Mouse (Mus musculus) midbrain, postnatal 0 days (tissue): Measurements from ENCODE around the gene Oprm1. TPM values are rescaled to one million over a fixed set of nuclear protein-coding genes. Genes with fewer than 3 reads are reported as not detected.
A peak's percentile ranks its signal among the peaks of the same experiment; 100 is the strongest.

Experiments
- ATAC-seq: fragments of 200-750 bp; cut with Nextera tagmentation; 2 replicates; pipeline ENCODE4 v1.8.0; 2017; ENCODE audit warnings: moderate number of reproducible peaks, mild to moderate bottlenecking, moderate TSS enrichment, moderate library complexity; ENCODE audit not compliant: low FRiP score
- DNase-seq: peaks from one replicate; pipeline ENCODE4 v3.0.0-alpha.2; 2015; ENCODE audit warnings: low spot score
- H3K27ac ChIP-seq: fragments of 300-500 bp; sonication (generic); 2 replicates; pipeline ENCODE4 v1.5.1; 2014; ENCODE audit warnings: low read depth, mild to moderate bottlenecking, low read length, mixed read lengths
- H3K27me3 ChIP-seq: fragments of 300-500 bp; sonication (generic); 2 replicates; pipeline ENCODE4 v1.6.1; 2014; ENCODE audit warnings: low read length, control low read depth, mixed read lengths; ENCODE audit not compliant: insufficient read depth
- H3K36me3 ChIP-seq: fragments of 300-500 bp; sonication (generic); 2 replicates; pipeline ENCODE4 v1.6.1; 2014; ENCODE audit warnings: low read length, control low read depth, mixed read lengths; ENCODE audit not compliant: insufficient read depth
- H3K4me1 ChIP-seq: fragments of 300-500 bp; sonication (generic); 2 replicates; pipeline ENCODE4 v1.6.1; 2014; ENCODE audit warnings: mild to moderate bottlenecking, control low read depth, antibody characterized with exemption, low read length, mixed read lengths; ENCODE audit not compliant: insufficient read depth
- H3K4me2 ChIP-seq: fragments of 300-500 bp; sonication (generic); 2 replicates; pipeline ENCODE4 v1.6.1; 2014; ENCODE audit warnings: low read depth, mild to moderate bottlenecking, low read length, mixed read lengths; ENCODE audit not compliant: poor library complexity, severe bottlenecking
- H3K4me3 ChIP-seq: fragments of 300-500 bp; sonication (generic); 2 replicates; pipeline ENCODE4 v1.5.1; 2014; ENCODE audit warnings: low read depth, mild to moderate bottlenecking, low read length, moderate library complexity
- H3K9ac ChIP-seq: fragments of 300-500 bp; sonication (generic); replicated peaks from 2 replicates; pipeline ENCODE4 v1.6.1; 2014; ENCODE audit warnings: mild to moderate bottlenecking, low read length, moderate library complexity, mixed read lengths; ENCODE audit not compliant: poor library complexity, severe bottlenecking
- H3K9me3 ChIP-seq: fragments of 300-500 bp; sonication (generic); 2 replicates; pipeline ENCODE4 v1.6.1; 2016; ENCODE audit warnings: low read length, control low read depth
- CTCF ChIP-seq: IDR thresholded peaks from 2 replicates; pipeline ENCODE4 v1.5.1; 2016; ENCODE audit warnings: antibody characterized with exemption, mild to moderate bottlenecking
- WGBS: fragments of 180-500 bp; shearing (Covaris S2); extraction: QIAGEN DNeasy Blood & Tissue Kit; methylation state at CpG from one replicate; pipeline ENCODE4 v1.1.7; 2014; 5-methylcytosine and 5-hydroxymethylcytosine counted together
- polyA plus RNA-seq: library from polyadenylated mRNA; unstranded; fragments of >200 nt; fragmentation: Nextera tagmentation; extraction: Ambion mirVana; gene quantifications from 2 replicates; pipeline ENCODE4 v1.2.1, GENCODE M21; 2015
- total RNA-seq: library from RNA; depleted of rRNA; stranded (reverse); fragments of >200 nt; gene quantifications from 2 replicates; pipeline ENCODE4 v1.2.3, GENCODE M21; 2014

The Oprm1 gene
- total and polyA plus RNA-seq, 2 experiments from 2014 or later: 2.8 to 9.0 TPM

DNA sequence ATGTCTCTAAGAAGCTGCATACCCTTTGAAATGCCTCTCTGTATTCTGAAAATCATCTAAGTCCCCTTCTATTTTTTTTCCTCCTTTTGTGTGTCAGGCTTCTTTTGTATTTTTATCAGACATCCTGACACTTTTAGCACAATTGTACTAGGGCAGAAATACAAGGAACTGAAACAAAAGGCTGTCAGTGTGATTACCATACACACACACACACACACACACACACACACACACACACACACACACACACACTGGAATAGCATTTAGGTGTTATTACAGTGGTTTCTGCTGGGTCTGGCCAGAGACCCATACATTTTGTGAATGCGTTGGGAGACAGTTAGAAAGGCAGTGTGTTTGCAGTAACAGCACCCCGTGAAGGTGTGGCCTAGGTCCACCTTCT is 275.2 kb downstream of the Oprm1 start:
- 94% methylated on average over 2 of the region's 2 CpGs for WGBS
- DNase-seq (no peak), ATAC-seq (no peak)
- no peak overlapping the region for H3K9ac ChIP-seq
- H3K4me2 ChIP-seq: no peak overlapping the region
- H3K36me3 ChIP-seq: no peaks in the 10 kb centered on the region
- H3K27ac ChIP-seq: no peak overlapping the region
- H3K4me3 ChIP-seq: no peak overlapping the region
- TF ChIP-seq CTCF: no peak
- H3K27me3 ChIP-seq: no peaks in the 10 kb centered on the region
- H3K4me1 ChIP-seq: no peaks in the 10 kb centered on the region
- no peaks in the 10 kb centered on the region for H3K9me3 ChIP-seq

DNA sequence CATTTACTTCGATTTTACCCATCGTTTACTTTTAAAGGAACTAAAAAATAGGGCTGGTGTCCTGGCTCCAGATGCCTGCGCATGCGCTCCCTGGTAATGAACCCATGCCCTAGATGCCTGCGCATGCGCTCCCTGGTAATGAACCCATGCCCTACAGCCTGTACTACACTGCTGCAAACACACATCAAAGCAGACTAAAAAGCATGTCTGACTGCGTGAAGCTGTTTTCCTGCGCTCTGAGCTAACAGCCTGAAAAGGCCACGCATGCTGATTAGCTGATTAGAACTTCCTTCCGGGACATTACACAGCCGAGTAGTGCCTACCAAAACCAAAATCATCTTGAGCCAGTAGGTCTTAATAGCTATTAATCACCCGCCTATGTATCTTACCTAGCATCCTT is 277.2 kb downstream of the Oprm1 start:
- no peak overlapping the region for H3K4me3 ChIP-seq
- H3K27ac ChIP-seq: no peak overlapping the region
- 63% methylated on average over 12 of the region's 12 CpGs for WGBS
- no peak overlapping the region for H3K4me2 ChIP-seq
- no peak for TF ChIP-seq CTCF
- H3K4me1 ChIP-seq: no peaks in the 10 kb centered on the region
- H3K9me3 ChIP-seq: no peaks in the 10 kb centered on the region
- H3K36me3 ChIP-seq: no peaks in the 10 kb centered on the region
- peak; percentile 12 for DNase-seq
- no peak overlapping the region for H3K9ac ChIP-seq
- ATAC-seq: 0 out of 2 replicates have a peak, but pooled peaks have one; percentile 61
- H3K27me3 ChIP-seq: no peaks in the 10 kb centered on the region

DNA sequence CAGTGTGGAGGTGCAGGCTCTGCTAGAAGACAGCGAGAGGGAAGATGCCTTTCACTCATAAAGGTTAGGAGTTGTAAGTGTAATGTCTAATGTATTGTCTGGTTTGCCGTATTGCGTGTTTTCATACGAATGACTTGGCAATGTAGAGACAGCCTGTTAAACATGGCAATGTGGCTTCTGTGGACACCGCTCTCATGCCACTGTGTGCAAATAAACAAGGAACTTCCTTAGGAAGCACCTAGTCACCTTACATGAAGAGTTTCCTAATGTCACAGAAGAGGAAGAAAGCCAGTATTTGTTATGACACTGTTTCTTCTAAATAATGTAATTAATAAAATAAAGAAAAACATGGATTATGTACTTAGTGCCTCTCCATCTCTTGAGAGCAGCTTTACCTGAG is 278.9 kb downstream of the Oprm1 start:
- H3K36me3 ChIP-seq: no peaks in the 10 kb centered on the region
- no peaks in the 10 kb centered on the region for H3K9me3 ChIP-seq
- WGBS: 94% methylated on average over 5 of the region's 5 CpGs
- H3K4me1 ChIP-seq: no peaks in the 10 kb centered on the region
- H3K27ac ChIP-seq: no peak overlapping the region
- H3K4me2 ChIP-seq: no peak overlapping the region
- ATAC-seq (no peak), DNase-seq (no peak)
- H3K9ac ChIP-seq: no peak overlapping the region
- H3K4me3 ChIP-seq: no peak overlapping the region
- H3K27me3 ChIP-seq: no peaks in the 10 kb centered on the region
- TF ChIP-seq CTCF: no peak

DNA sequence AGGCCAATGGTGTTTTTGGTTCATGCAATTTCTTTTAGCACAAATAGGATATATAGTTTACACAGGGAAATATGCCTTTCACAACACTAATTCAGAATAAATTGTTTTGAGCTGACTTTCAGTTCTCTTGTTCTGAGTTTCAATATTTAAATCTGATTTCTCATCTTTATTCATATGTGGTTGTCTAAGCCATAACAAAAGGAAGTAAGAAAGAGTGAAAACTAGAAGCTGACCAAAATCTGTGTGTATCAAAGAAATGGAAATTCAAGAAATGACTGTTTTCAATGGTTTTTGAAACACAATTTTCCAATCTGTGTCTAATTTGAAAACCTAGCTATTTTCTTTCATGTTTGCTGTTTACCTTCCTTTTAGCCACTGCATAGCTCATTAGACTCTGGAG is 282.7 kb downstream of the Oprm1 start:
- Histone ChIP-seq H3K4me1 (no peaks in the 10 kb centered on the region), H3K4me3 (no peak overlapping the region), H3K9ac (no peak overlapping the region), H3K27ac (no peak overlapping the region), H3K4me2 (no peak overlapping the region), H3K9me3 (no peaks in the 10 kb centered on the region), H3K36me3 (no peaks in the 10 kb centered on the region), H3K27me3 (no peaks in the 10 kb centered on the region)
- ATAC-seq (no peak), DNase-seq (no peak)
- TF ChIP-seq CTCF: no peak

DNA sequence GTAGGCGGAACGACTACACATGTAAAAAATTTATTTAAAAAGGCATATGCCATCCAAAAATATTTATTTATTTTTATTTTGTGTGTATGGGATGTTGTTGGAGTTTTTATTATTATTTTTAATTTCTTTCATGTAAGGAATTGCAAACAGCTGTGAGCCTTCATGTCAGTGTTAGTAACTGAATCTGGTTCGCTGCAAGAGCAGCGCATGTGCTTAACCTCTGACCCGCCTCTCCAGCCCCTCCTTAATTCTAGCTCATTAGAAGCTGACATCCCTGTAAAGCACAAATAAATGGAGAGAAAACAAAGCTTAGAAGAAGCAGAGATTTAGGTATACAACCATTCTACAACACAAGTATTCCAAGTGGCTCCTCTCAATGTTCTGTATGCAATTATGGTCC is 285.6 kb downstream of the Oprm1 start:
- DNase-seq: no peak

DNA sequence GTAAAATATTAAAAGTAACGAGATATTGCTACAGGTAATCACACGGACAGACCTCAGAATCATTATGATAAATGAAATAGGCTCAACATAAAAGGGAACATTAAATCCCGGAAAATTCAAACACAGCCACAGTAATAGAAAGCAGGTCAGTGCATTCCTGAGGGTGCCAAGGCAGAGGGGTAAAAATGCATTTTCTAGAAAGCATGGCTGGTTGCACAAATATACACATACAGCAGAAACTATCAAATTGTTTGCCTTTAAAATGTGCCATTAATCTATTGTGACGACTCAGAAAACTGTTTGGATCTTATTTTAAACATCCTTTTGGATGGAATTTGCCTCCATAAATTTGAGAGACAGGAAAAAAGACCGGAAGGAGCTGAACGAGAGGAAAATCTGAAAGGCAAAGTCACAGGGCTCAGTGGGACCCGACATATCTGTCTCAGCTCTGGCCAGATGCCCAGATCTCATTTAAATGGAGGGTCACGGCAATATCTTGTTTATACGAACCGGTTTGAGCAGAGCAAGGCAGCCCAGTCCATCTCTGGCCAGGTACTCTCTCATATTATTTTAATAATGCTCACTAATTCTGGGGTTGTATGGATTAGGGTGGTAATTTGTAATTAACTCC is 289.1 kb downstream of the Oprm1 start:
- no peaks in the 10 kb centered on the region for H3K36me3 ChIP-seq
- H3K4me3 ChIP-seq: no peak overlapping the region
- H3K27me3 ChIP-seq: no peaks in the 10 kb centered on the region
- no peak overlapping the region for H3K4me2 ChIP-seq
- no peak overlapping the region for H3K9ac ChIP-seq
- WGBS: 45% methylated on average over 10 of the region's 10 CpGs
- peak; percentile 54 for DNase-seq
- H3K4me1 ChIP-seq: 0 out of 2 replicates have a peak, but pooled peaks cover 2% of the 10 kb centered on the region
- no peak for TF ChIP-seq CTCF
- H3K27ac ChIP-seq: no peak overlapping the region
- ATAC-seq: no peak
- no peaks in the 10 kb centered on the region for H3K9me3 ChIP-seq

More for the DNA sequence above, 285.6 kb downstream of the Oprm1 start:
- Histone ChIP-seq H3K9me3 (no peaks in the 10 kb centered on the region), H3K27ac (no peak overlapping the region), H3K9ac (no peak overlapping the region), H3K4me1 (no peaks in the 10 kb centered on the region), H3K4me3 (no peak overlapping the region), H3K36me3 (no peaks in the 10 kb centered on the region), H3K27me3 (no peaks in the 10 kb centered on the region), H3K4me2 (no peak overlapping the region)
- 81% methylated on average over 5 of the region's 5 CpGs for WGBS
- no peak for ATAC-seq
- TF ChIP-seq CTCF: no peak
